Mouse (Mus musculus) neural tube, embryonic 14.5 days (tissue): ENCODE data around the gene Il9r. TPM values are rescaled to one million over a fixed set of nuclear protein-coding genes. Genes with fewer than 3 reads are reported as not detected.
"Not testable (repeated sequence)": the region's sequence is repeated elsewhere in the genome, so short reads cannot be mapped to it uniquely, and the experiment has no call there.

ENCODE experiments used
- ATAC-seq: fragments of 200-750 bp; cut with Nextera tagmentation; 2 replicates; pipeline ENCODE4 v1.8.0; 2017; ENCODE audit warnings: low read depth, mild to moderate bottlenecking, moderate TSS enrichment, moderate library complexity
- H3K27ac ChIP-seq: fragments of 300-500 bp; sonication (generic); 2 replicates; pipeline ENCODE4 v1.5.1; 2014; ENCODE audit warnings: low read depth, mild to moderate bottlenecking, control low read depth, low read length, moderate library complexity, mixed read lengths
- H3K27me3 ChIP-seq: fragments of 300-500 bp; sonication (generic); 2 replicates; pipeline ENCODE4 v1.6.1; 2014; ENCODE audit warnings: low read length; ENCODE audit not compliant: control insufficient read depth, insufficient read depth
- H3K36me3 ChIP-seq: fragments of 300-500 bp; sonication (generic); 2 replicates; pipeline ENCODE4 v1.6.1; 2014; ENCODE audit warnings: low read length, mixed read lengths; ENCODE audit not compliant: control insufficient read depth, insufficient read depth
- H3K4me1 ChIP-seq: fragments of 300-500 bp; sonication (generic); 2 replicates; pipeline ENCODE4 v1.6.1; 2014; ENCODE audit warnings: low read length; ENCODE audit not compliant: control insufficient read depth, insufficient read depth
- H3K4me2 ChIP-seq: fragments of 300-500 bp; sonication (generic); 2 replicates; pipeline ENCODE4 v1.6.1; 2014; ENCODE audit warnings: mild to moderate bottlenecking, low read depth, low read length, control low read depth
- H3K4me3 ChIP-seq: fragments of 300-500 bp; sonication (generic); 2 replicates; pipeline ENCODE4 v1.5.1; 2014; ENCODE audit warnings: low read depth, low read length, control low read depth, mixed read lengths
- H3K9ac ChIP-seq: fragments of 300-500 bp; sonication (generic); replicated peaks from 2 replicates; pipeline ENCODE4 v1.6.1; 2014; ENCODE audit warnings: low read depth, mild to moderate bottlenecking, control low read depth, low read length, mixed read lengths
- H3K9me3 ChIP-seq: fragments of 300-500 bp; sonication (generic); 2 replicates; pipeline ENCODE4 v1.6.1; 2016; ENCODE audit warnings: low read length; ENCODE audit not compliant: control insufficient read depth
- WGBS: fragments of 180-500 bp; shearing (Covaris S2); extraction: QIAGEN DNeasy Blood & Tissue Kit; methylation state at CpG from one replicate; pipeline ENCODE4 v1.1.7; 2014; 5-methylcytosine and 5-hydroxymethylcytosine counted together
- polyA plus RNA-seq: library from polyadenylated mRNA; unstranded; fragments of >200 nt; fragmentation: Nextera tagmentation; extraction: Ambion mirVana; gene quantifications from 2 replicates; pipeline ENCODE4 v1.2.1, GENCODE M21; 2014

Il9r gene
- polyA plus RNA-seq, 1 experiment from 2014 or later = not detected

DNA sequence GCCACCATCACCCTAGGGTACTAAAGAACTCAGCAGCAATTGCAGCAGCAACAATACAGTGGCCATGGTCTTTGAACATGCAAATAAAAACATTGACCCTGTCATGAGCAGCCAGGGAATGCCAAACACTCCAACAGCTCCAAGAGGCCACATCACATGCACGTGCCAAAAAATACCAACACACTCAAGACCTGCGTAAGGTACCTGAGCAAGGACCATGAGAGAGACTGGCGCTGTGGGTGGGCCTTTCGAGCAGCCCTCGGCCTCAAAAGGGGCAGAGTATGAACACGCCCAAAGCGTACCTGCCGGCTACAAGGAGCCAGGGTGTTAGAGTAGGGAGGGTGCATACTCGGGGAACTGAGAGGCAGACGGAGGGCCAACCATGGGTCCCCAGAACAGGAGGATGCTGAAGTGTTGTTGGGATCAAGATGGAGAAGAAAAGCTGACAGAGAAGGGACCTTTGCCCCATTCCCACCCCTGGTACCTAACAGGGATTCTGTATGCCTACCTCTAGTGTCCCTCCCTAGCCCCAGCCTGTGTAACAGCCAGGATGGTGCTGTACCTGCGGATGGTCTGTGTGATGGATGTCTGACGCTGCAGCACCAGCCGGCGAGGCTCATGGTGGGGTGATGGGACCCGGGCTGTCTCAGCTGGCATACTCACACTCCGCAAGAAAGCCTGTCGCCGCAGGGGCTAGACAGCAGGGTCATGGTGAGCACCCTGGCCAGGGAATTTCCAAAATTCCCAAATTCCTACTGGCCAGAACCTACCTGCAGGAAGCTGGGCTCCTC is 15.5 kb upstream of the Il9r start:
- Histone ChIP-seq H3K27me3 (no peaks in the 10 kb centered on the region), H3K9me3 (no peaks in the 10 kb centered on the region), H3K4me2 (no peak overlapping the region), H3K9ac (no peak overlapping the region), H3K4me1 (no peaks in the 10 kb centered on the region), H3K36me3 (no peaks in the 10 kb centered on the region), H3K27ac (no peak overlapping the region), H3K4me3 (no peak overlapping the region)
- 93% methylated on average over 18 of the region's 18 CpGs for WGBS
- no peak for ATAC-seq

DNA sequence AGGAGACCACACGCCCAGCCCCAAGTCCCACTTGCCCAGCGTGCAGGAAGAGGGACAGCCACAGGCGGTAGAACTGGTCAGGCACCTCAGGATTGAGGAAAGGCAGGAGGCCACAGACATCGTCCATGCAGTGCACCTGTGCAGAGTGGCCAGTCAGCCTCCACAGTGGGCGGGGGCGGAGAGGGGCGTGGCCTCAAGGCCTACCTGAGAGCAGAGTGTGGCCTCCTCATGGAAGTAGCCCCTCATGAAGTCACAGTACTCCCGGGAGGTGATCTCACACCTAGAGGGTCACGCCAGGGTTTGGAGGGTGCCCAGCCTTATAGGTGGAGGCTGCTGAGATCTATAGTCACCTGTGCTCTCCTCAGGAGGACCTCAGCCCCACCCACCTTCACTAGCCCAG is 10.5 kb upstream of the Il9r start:
- Histone ChIP-seq H3K36me3 (peaks cover 9% of the 10 kb centered on the region; the same call in 1 of the 2 replicates), H3K9ac (no peak overlapping the region), H3K27ac (no peak overlapping the region), H3K9me3 (no peaks in the 10 kb centered on the region), H3K4me1 (peaks cover 5% of the 10 kb centered on the region; the same call in 1 of the 2 replicates), H3K4me2 (no peak overlapping the region), H3K4me3 (no peak overlapping the region), H3K27me3 (no peaks in the 10 kb centered on the region)
- ATAC-seq = no peak
- WGBS = 92% methylated on average over 9 of the region's 9 CpGs

DNA sequence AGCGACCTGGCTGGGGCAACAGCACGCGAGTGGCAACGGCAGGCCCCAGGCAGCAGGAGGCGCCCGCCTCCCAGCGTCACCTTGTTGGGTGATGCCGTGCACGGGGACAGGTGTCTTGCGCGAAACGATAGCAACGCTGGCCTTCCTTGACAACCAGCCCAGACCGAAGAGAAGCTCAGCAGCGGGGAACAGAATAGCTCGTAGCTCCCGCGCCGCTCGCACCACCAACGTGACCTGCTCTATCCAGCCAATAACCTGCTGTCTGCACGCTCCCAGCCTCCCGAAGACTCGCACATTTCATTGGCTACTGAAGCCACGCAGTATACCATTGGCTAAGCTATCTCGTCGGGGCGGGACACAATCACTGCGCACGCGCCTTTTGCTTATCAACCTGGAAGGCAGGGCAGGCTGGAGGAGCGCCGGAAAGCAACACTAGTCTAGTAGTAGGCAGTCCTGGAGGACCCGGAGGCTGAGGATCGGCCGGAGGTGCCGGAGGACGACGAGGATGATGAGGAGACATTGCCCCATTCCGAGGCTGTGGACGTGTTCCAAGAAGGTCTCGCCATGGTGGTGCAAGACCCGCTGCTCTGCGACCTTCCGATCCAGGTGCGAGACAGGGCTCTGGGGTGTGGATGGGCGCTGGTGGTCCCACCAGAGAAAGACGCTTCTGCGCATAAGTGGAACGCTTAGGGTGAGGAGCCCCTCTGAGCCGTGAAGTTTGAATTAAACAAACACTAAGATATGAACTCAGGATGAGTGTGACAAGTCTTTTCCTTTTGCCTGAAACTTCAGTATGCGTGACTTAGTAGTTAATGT is 5.2 kb upstream of the Il9r start, which contains the start of gene Snrnp25:
Gene Snrnp25, plus strand, starts transcription at position 358 of the 816 bp plus-strand sequence.
- ATAC-seq = peak; percentile 100
- peak within 1 kb of the TSS; percentile 79 for H3K4me2 ChIP-seq
- peak within 1 kb of the TSS; percentile 61 for H3K9ac ChIP-seq
- H3K27me3 ChIP-seq = no peaks in the 10 kb centered on the region
- H3K4me3 ChIP-seq = peak within 1 kb of the TSS; percentile 65
- WGBS = under 1% methylated on average over 49 of the region's 52 CpGs
- H3K9me3 ChIP-seq = no peaks in the 10 kb centered on the region
- H3K36me3 ChIP-seq = peaks cover 7% of the 10 kb centered on the region; the same call in 1 of the 2 replicates
- H3K4me1 ChIP-seq = peaks cover 6% of the 10 kb centered on the region; the same call in 1 of the 2 replicates
- peak within 1 kb of the TSS; percentile 40; the same call in 1 of the 2 replicates for H3K27ac ChIP-seq

DNA sequence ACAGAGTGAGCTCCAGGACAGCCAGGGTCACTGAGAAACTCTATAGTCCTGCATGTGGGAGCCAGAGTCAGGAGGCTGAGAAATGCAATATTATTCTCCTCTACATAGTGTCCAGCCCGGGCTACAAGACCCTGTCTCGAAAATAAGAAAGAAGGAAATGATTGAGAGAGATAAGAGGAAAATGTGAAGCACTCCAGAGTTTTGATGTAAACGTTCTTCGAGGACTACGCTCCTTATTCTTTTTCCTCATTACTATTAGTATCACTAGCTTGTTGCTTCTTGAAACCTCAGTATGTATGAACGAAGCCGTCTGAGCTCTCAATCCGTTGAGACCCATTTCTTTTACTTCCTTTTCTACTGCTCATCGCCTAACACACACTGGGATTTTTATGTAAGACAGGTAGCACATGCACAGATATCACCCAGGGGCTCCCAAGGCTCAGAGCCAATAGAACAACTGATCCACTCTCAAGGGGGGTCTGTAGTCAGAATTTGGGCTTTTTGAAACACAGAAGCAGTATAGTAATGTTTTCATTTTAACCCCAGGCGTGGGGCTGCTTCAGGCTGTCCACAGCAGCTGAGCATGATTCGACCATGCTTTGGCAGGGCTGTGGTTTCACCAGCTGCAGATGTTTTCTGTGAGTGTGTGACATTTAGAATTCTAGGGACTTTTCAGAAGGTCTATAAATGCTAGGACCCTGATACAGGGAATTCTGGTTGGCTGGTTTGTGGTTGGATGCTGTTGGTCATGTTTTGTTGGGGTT is 2.0 kb upstream of the Il9r start:
- H3K9ac ChIP-seq = no peak overlapping the region
- WGBS = 81% methylated on average over 11 of the region's 11 CpGs
- no peaks in the 10 kb centered on the region for H3K9me3 ChIP-seq
- ATAC-seq = no peak
- H3K27ac ChIP-seq = no peak overlapping the region
- H3K4me1 ChIP-seq = peaks cover 6% of the 10 kb centered on the region; the same call in 1 of the 2 replicates
- H3K4me3 ChIP-seq = no peak overlapping the region
- H3K4me2 ChIP-seq = no peak overlapping the region
- H3K27me3 ChIP-seq = no peaks in the 10 kb centered on the region
- no peaks in the 10 kb centered on the region for H3K36me3 ChIP-seq

DNA sequence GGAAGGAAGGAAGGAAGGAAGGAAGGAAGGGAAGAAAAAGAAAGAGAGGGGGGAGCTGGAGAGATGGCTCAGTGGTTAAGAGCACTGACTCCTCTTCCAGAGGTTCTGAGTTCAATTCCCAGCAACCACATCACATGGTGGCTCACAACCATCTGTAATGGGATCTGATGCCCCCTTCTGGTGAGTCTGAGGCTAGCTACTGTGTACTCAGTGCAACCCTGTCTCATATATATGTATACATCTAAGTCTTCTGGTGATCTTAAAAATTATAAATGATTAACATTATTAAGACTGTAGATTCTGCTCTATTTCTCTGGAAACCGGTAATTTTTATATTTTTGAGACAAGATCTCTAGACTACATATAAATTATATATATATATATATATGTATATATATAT is 913 bp upstream of the Il9r start:
- ATAC-seq = not testable (repeated sequence)

DNA sequence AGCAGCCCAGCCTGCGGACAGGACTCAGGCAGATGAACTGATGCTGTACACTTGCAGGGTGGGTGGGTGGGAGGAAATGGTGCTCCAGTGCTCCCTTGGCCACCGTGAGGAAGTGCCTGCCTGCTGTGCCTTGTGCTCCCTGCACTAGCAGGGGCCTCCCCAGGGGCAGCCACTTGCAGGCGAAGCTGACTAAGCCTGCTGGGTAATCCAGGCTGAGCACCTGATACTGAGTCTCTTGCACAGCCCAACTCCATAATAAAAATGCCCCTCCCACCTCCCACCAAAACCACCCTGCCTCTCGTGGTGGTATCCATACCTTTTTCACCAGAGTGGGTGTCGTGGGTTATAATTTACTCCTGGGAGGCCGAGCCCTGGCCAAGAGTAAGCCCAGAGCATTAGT is 849 bp downstream of the Il9r start:
- no peak overlapping the region for H3K9ac ChIP-seq
- H3K27me3 ChIP-seq = no peaks in the 10 kb centered on the region
- 46% methylated on average over 6 of the region's 6 CpGs for WGBS
- no peaks in the 10 kb centered on the region for H3K9me3 ChIP-seq
- H3K27ac ChIP-seq = no peak overlapping the region
- H3K36me3 ChIP-seq = no peaks in the 10 kb centered on the region
- no peak overlapping the region for H3K4me3 ChIP-seq
- H3K4me1 ChIP-seq = no peaks in the 10 kb centered on the region
- no peak overlapping the region for H3K4me2 ChIP-seq
- no peak for ATAC-seq

More for the DNA sequence above, 913 bp upstream of the Il9r start:
- H3K36me3 ChIP-seq, H3K9me3 ChIP-seq, H3K27me3 ChIP-seq, H3K4me3 ChIP-seq, H3K4me1 ChIP-seq, H3K9ac ChIP-seq, H3K27ac ChIP-seq, H3K4me2 ChIP-seq: not testable (repeated sequence)
- WGBS = 62% methylated on average over 1 of the region's 1 CpGs

DNA sequence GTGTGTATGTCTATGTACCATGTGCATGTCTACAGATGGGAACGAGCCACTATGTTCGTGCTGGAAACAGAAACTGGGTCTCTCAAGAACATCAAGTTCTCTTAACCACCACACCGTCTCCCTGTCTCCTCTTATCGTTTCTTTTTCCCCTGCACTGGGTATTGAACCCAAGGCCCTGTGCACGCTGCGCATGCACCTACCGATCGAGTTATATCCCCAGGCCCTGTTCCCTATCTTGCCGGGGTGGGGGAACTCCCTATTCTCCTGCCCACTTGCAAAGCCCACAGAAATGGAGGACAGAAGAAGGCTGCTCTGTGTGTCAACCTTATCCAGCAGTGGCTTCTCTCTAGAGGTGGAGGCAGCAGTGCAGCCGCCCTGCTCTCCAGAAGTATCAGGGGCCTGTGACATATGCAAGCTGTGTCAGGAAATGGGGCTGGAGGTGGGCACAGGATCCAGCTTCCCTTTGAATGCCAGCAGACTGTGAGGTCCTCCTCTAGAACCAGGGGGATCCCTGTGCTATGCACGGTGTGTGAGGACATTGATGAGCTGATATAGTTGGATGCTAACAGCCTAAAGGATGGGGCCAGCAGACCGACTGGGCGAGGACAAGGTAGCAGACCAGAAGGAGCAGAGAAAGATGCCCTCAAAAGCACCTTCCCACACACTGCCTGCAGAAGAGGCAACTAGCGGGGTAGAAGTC is 1.7 kb downstream of the Il9r start:
- Histone ChIP-seq H3K36me3 (no peaks in the 10 kb centered on the region), H3K27me3 (no peaks in the 10 kb centered on the region), H3K4me3 (no peak overlapping the region), H3K4me1 (no peaks in the 10 kb centered on the region), H3K9ac (no peak overlapping the region), H3K27ac (no peak overlapping the region), H3K9me3 (no peaks in the 10 kb centered on the region), H3K4me2 (no peak overlapping the region)
- WGBS = 76% methylated on average over 14 of the region's 14 CpGs
- no peak for ATAC-seq

DNA sequence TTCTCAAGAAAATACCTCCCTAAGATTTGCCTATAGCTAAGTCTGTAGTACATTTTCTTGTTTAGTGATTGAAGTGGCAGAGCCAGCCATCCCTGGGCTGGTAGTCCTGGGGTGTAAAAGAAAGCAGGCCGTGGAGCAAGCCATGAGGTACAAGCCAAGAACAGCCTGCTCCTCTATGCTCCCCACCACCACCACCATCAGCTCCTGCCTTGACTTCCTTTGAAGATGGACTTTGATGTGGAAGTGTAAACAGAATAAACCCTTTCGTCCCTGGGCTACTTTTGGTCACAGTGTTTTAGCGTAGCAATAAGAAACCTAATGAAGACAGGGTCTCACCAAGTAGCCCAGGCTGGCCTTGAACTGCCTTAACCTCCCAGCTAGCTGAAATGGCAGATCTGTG is 2.3 kb downstream of the Il9r start:
- Histone ChIP-seq H3K27ac (no peak overlapping the region), H3K9ac (no peak overlapping the region), H3K4me2 (no peak overlapping the region), H3K36me3 (no peaks in the 10 kb centered on the region), H3K4me1 (no peaks in the 10 kb centered on the region), H3K4me3 (no peak overlapping the region), H3K27me3 (no peaks in the 10 kb centered on the region), H3K9me3 (no peaks in the 10 kb centered on the region)
- WGBS = 58% methylated on average over 3 of the region's 3 CpGs
- no peak for ATAC-seq
